Mouse (Mus musculus) embryonic facial prominence, embryonic 12.5 days (tissue): ENCODE data around the gene Comtd1. TPM values are rescaled to one million over a fixed set of nuclear protein-coding genes. Genes with fewer than 3 reads are reported as not detected.
A peak's percentile ranks its signal among the peaks of the same experiment; 100 is the strongest.

Experiments used
- ATAC-seq: fragments of 200-750 bp; cut with Nextera tagmentation; 2 replicates; pipeline ENCODE4 v1.8.0; 2017; ENCODE audit not compliant: insufficient number of reproducible peaks, insufficient read depth, low FRiP score, low TSS enrichment
- H3K27ac ChIP-seq: fragments of 300-500 bp; sonication (generic); 2 replicates; pipeline ENCODE4 v1.5.1; 2016; ENCODE audit warnings: mild to moderate bottlenecking
- H3K27me3 ChIP-seq: fragments of 300-500 bp; sonication (generic); 2 replicates; pipeline ENCODE4 v1.6.1; 2016; ENCODE audit warnings: mild to moderate bottlenecking, moderate library complexity
- H3K36me3 ChIP-seq: fragments of 300-500 bp; sonication (generic); 2 replicates; pipeline ENCODE4 v1.6.1; 2016; ENCODE audit warnings: mild to moderate bottlenecking
- H3K4me1 ChIP-seq: fragments of 300-500 bp; sonication (generic); 2 replicates; pipeline ENCODE4 v1.6.1; 2016
- H3K4me2 ChIP-seq: fragments of 300-500 bp; sonication (generic); replicated peaks from 2 replicates; pipeline ENCODE4 v1.6.1; 2016; ENCODE audit warnings: mild to moderate bottlenecking, moderate library complexity
- H3K4me3 ChIP-seq: fragments of 300-500 bp; sonication (generic); 2 replicates; pipeline ENCODE4 v1.5.1; 2016; ENCODE audit warnings: mild to moderate bottlenecking
- H3K9ac ChIP-seq: fragments of 300-500 bp; sonication (generic); 2 replicates; pipeline ENCODE4 v1.6.1; 2016; ENCODE audit warnings: mild to moderate bottlenecking, moderate library complexity
- H3K9me3 ChIP-seq: fragments of 300-500 bp; sonication (generic); 2 replicates; pipeline ENCODE4 v1.6.1; 2016; ENCODE audit warnings: mild to moderate bottlenecking, moderate library complexity
- WGBS: fragments of 180-500 bp; shearing (Covaris S2); methylation state at CpG from one replicate; pipeline ENCODE4 v1.1.7; 2016; 5-methylcytosine and 5-hydroxymethylcytosine counted together
- polyA plus RNA-seq: library from polyadenylated mRNA; unstranded; fragments of >200 nt; fragmentation: Nextera tagmentation; extraction: Ambion mirVana; gene quantifications from 2 replicates; pipeline ENCODE4 v1.2.1, GENCODE M21; 2016

The Comtd1 gene
- 20.1 and 22.1 TPM in 2 replicates for polyA plus RNA-seq

- peak within 1 kb of the TSS; percentile 66 for H3K27ac ChIP-seq
- no peaks in the 10 kb centered on the region for H3K9me3 ChIP-seq
- WGBS, result under 1% methylated on average over 51 of the region's 51 CpGs
- no peaks in the 10 kb centered on the region for H3K27me3 ChIP-seq
- H3K4me1 ChIP-seq, result peaks cover 22% of the 10 kb centered on the region
- peak within 1 kb of the TSS; percentile 100 for H3K4me2 ChIP-seq
- H3K36me3 ChIP-seq, result peaks cover 26% of the 10 kb centered on the region
- ATAC-seq, result peak; percentile 83
- peak within 1 kb of the TSS; percentile 57 for H3K4me3 ChIP-seq
- peak within 1 kb of the TSS; percentile 61 for H3K9ac ChIP-seq
These were observed at the start of gene Comtd1 for GRCm38 (mm10) chr14:21848166-21849154. TSS of gene Comtd1 (minus strand) at chr14:21848977.

- Histone ChIP-seq H3K4me1 (peaks cover 11% of the 10 kb centered on the region), H3K9ac (no peak overlapping the region), H3K4me2 (no peak overlapping the region), H3K4me3 (no peak overlapping the region), H3K27ac (no peak overlapping the region), H3K36me3 (no peaks in the 10 kb centered on the region), H3K27me3 (no peaks in the 10 kb centered on the region), H3K9me3 (no peaks in the 10 kb centered on the region)
- ATAC-seq, result no peak
- 77% methylated on average over 6 of the region's 6 CpGs for WGBS
These were observed 43.5 kb upstream of the Comtd1 start for GRCm38 (mm10) chr14:21892341-21892659.

GRCm38 (mm10) chr14:21891581-21892340 lies 43.0 kb upstream of the Comtd1 start:
- ATAC-seq, result peak; percentile 41; the same call in 1 of the 2 replicates
- Histone ChIP-seq H3K27me3 (no peaks in the 10 kb centered on the region), H3K4me3 (no peak overlapping the region), H3K27ac (peak overlapping the region; percentile 48; the same call in 1 of the 2 replicates), H3K9me3 (no peaks in the 10 kb centered on the region), H3K36me3 (no peaks in the 10 kb centered on the region), H3K4me2 (peak overlapping the region; percentile 17; the same call in 1 of the 2 replicates), H3K4me1 (peaks cover 11% of the 10 kb centered on the region), H3K9ac (no peak overlapping the region)
- WGBS, result 22% methylated on average over 15 of the region's 15 CpGs

- Histone ChIP-seq H3K27me3 (no peaks in the 10 kb centered on the region), H3K9me3 (no peaks in the 10 kb centered on the region), H3K4me1 (peaks cover 11% of the 10 kb centered on the region), H3K4me3 (no peak overlapping the region), H3K4me2 (no peak overlapping the region), H3K27ac (no peak overlapping the region), H3K36me3 (no peaks in the 10 kb centered on the region), H3K9ac (no peak overlapping the region)
- 75% methylated on average over 2 of the region's 2 CpGs for WGBS
- ATAC-seq, result no peak
These were observed 41.7 kb upstream of the Comtd1 start for GRCm38 (mm10) chr14:21890430-21890829.

GRCm38 (mm10) chr14:21866816-21867215 lies 18.0 kb upstream of the Comtd1 start:
- Histone ChIP-seq H3K9ac (no peak overlapping the region), H3K27me3 (no peaks in the 10 kb centered on the region), H3K4me3 (no peak overlapping the region), H3K4me2 (no peak overlapping the region), H3K9me3 (no peaks in the 10 kb centered on the region), H3K36me3 (no peaks in the 10 kb centered on the region), H3K4me1 (peaks cover 8% of the 10 kb centered on the region), H3K27ac (no peak overlapping the region)
- ATAC-seq, result no peak
- 66% methylated on average over 7 of the region's 7 CpGs for WGBS

GRCm38 (mm10) chr14:21866291-21866690 lies 17.5 kb upstream of the Comtd1 start:
- H3K36me3 ChIP-seq, result no peaks in the 10 kb centered on the region
- H3K9me3 ChIP-seq, result no peaks in the 10 kb centered on the region
- no peak for ATAC-seq
- no peaks in the 10 kb centered on the region for H3K27me3 ChIP-seq
- no peak overlapping the region for H3K9ac ChIP-seq
- no peak overlapping the region for H3K4me3 ChIP-seq
- 21% methylated on average over 7 of the region's 7 CpGs for WGBS
- H3K27ac ChIP-seq, result peak overlapping the region; percentile 55
- H3K4me1 ChIP-seq, result peaks cover 8% of the 10 kb centered on the region
- H3K4me2 ChIP-seq, result no peak overlapping the region

- Histone ChIP-seq H3K27me3 (no peaks in the 10 kb centered on the region), H3K36me3 (no peaks in the 10 kb centered on the region), H3K4me3 (no peak overlapping the region), H3K9me3 (no peaks in the 10 kb centered on the region), H3K9ac (no peak overlapping the region), H3K4me1 (peaks cover 10% of the 10 kb centered on the region), H3K27ac (no peak overlapping the region), H3K4me2 (no peak overlapping the region)
- 81% methylated on average over 14 of the region's 14 CpGs for WGBS
- no peak for ATAC-seq
These were observed 8.1 kb upstream of the Comtd1 start for GRCm38 (mm10) chr14:21856886-21857285.

GRCm38 (mm10) chr14:21855961-21856360 lies 7.2 kb upstream of the Comtd1 start:
- Histone ChIP-seq H3K4me1 (peaks cover 15% of the 10 kb centered on the region), H3K9ac (no peak overlapping the region)
- ATAC-seq, result no peak

GRCm38 (mm10) chr14:21854271-21854670 lies 5.5 kb upstream of the Comtd1 start:
- Histone ChIP-seq H3K27ac (no peak overlapping the region), H3K9me3 (no peaks in the 10 kb centered on the region), H3K9ac (no peak overlapping the region), H3K4me1 (peaks cover 15% of the 10 kb centered on the region), H3K4me3 (no peak overlapping the region), H3K27me3 (no peaks in the 10 kb centered on the region), H3K36me3 (no peaks in the 10 kb centered on the region), H3K4me2 (peak overlapping the region; percentile 44; the same call in 1 of the 2 replicates)
- WGBS, result 81% methylated on average over 9 of the region's 9 CpGs
- no peak for ATAC-seq

More at GRCm38 (mm10) chr14:21855961-21856360, 7.2 kb upstream of the Comtd1 start:
- H3K27ac ChIP-seq, result no peak overlapping the region
- no peaks in the 10 kb centered on the region for H3K36me3 ChIP-seq
- no peak overlapping the region for H3K4me2 ChIP-seq
- H3K4me3 ChIP-seq, result no peak overlapping the region
- H3K9me3 ChIP-seq, result no peaks in the 10 kb centered on the region
- 31% methylated on average over 3 of the region's 3 CpGs for WGBS
- no peaks in the 10 kb centered on the region for H3K27me3 ChIP-seq

GRCm38 (mm10) chr14:21853456-21854109 lies 4.8 kb upstream of the Comtd1 start:
- ATAC-seq, result no peak
- Histone ChIP-seq H3K27me3 (no peaks in the 10 kb centered on the region), H3K4me3 (peak overlapping the region; percentile 13; the same call in 1 of the 2 replicates), H3K4me2 (peak overlapping the region; percentile 44), H3K9me3 (no peaks in the 10 kb centered on the region), H3K4me1 (peaks cover 15% of the 10 kb centered on the region), H3K9ac (no peak overlapping the region), H3K27ac (peak overlapping the region; percentile 38; the same call in 1 of the 2 replicates), H3K36me3 (no peaks in the 10 kb centered on the region)
- 7% methylated on average over 17 of the region's 17 CpGs for WGBS
